Mouse (Mus musculus): Measurements from ENCODE around the gene 5830411N06Rik.

DNA sequence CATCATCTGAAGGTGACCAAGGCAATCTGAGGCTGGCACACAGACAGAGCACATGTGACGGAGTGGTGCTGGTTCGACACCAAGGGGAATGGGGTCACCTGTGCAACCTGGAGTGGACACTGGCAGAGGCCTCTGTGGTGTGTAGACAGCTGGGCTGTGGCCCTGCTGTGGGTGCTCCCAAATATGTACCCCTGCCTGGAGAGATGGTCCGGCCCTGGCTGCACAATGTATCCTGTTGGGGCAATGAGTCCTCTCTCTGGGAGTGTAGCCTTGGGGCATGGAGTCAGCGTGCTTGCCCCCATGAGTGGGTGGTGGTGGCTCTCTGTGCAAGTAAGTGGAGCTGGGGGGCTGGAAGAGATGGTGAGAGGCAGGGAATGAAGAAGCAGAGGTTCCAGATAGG is 26.7 kb upstream of the 5830411N06Rik start:
- TF ChIP-seq CTCF (IDR thresholded peaks at IDR 0.05; ENCODE audit: low read depth, low read length) (no peak), GATA1 (IDR thresholded peaks at IDR 0.05; ENCODE audit: borderline replicate concordance, low read length) (no peak), TAL1 (conservative IDR thresholded peaks at IDR 0.05; ENCODE audit: low read depth, low read length) (no peak), POLR2AphosphoS5 (IDR thresholded peaks at IDR 0.05; ENCODE audit: insufficient replicate concordance, low read depth, low read length) (no peak)
